Mouse (Mus musculus): Measurements from ENCODE around the gene Limd2. TPM values are rescaled to one million over a fixed set of nuclear protein-coding genes. Genes with fewer than 3 reads are reported as not detected.

Gene Limd2
- polyA plus RNA-seq, 1 experiment from 2014 or later: 171 TPM

GRCm38 (mm10) chr11:106125827-106126226 is 34.8 kb downstream of the Limd2 start:
- no peaks in the 10 kb centered on the region for H3K9me3 ChIP-seq (ENCODE audit: control insufficient read depth, low read length)
- H3K4me1 ChIP-seq (ENCODE audit: control insufficient read depth, insufficient read depth, low read length): no peaks in the 10 kb centered on the region
- H3K36me3 ChIP-seq (ENCODE audit: control insufficient read depth, insufficient read depth, low read length): peaks cover 61% of the 10 kb centered on the region
- no peak overlapping the region for H3K4me3 ChIP-seq (replicated peaks; ENCODE audit: low read depth, low read length)
- H3K27ac ChIP-seq (replicated peaks; ENCODE audit: low read depth, low read length): no peak overlapping the region
- DNase-seq (no peak), ATAC-seq (ENCODE audit: low FRiP score, low TSS enrichment) (no peak)
- WGBS: 75% methylated on average over 1 of the region's 1 CpGs
- H3K27me3 ChIP-seq (ENCODE audit: control insufficient read depth, insufficient read depth, low read length): no peaks in the 10 kb centered on the region
- no peak overlapping the region for H3K4me2 ChIP-seq (ENCODE audit: low read length)
- no peak overlapping the region for H3K9ac ChIP-seq (replicated peaks; ENCODE audit: low read length)

- Histone ChIP-seq H3K27ac (replicated peaks; ENCODE audit: low read depth, low read length) (no peak overlapping the region), H3K36me3 (ENCODE audit: control insufficient read depth, insufficient read depth, low read length) (peaks cover 54% of the 10 kb centered on the region), H3K9ac (replicated peaks; ENCODE audit: low read length) (no peak overlapping the region), H3K27me3 (ENCODE audit: control insufficient read depth, insufficient read depth, low read length) (no peaks in the 10 kb centered on the region), H3K4me1 (ENCODE audit: control insufficient read depth, insufficient read depth, low read length) (no peaks in the 10 kb centered on the region), H3K4me2 (ENCODE audit: low read length) (no peak overlapping the region), H3K4me3 (replicated peaks; ENCODE audit: low read depth, low read length) (no peak overlapping the region), H3K9me3 (ENCODE audit: control insufficient read depth, low read length) (no peaks in the 10 kb centered on the region)
- no peak for DNase-seq
- 69% methylated on average over 4 of the region's 4 CpGs for WGBS
- ATAC-seq (ENCODE audit: low FRiP score, low TSS enrichment): no peak
Measured at GRCm38 (mm10) chr11:106124784-106125183, 35.9 kb downstream of the Limd2 start.

- no peak for DNase-seq
- H3K27ac ChIP-seq (replicated peaks; ENCODE audit: low read depth, low read length): no peak overlapping the region
- 91% methylated on average over 3 of the region's 3 CpGs for WGBS
Measured at GRCm38 (mm10) chr11:106122736-106123135, 37.9 kb downstream of the Limd2 start.

DNA sequence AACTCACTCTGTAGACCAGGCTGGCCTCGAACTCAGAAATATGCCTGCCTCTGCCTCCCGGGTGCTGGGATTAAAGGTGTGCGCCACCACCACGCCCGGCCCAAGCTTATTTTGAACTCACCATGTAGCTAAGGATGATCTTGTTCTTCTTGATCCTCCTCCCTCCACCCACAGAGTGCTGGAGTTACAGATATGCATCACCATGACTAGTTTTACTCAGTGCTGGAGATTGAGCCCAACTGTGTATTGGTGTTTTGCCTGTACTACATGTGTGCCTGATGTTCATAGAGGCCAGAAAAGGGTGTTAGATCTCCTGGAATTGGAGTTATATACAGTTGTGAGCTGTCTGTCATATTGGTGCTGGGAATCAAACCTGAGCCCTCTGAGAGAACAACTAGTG is 38.4 kb downstream of the Limd2 start:
- no peak overlapping the region for H3K27ac ChIP-seq (replicated peaks; ENCODE audit: low read depth, low read length)
- H3K4me1 ChIP-seq (ENCODE audit: control insufficient read depth, insufficient read depth, low read length): no peaks in the 10 kb centered on the region
- 97% methylated on average over 5 of the region's 5 CpGs for WGBS
- DNase-seq (no peak), ATAC-seq (ENCODE audit: low FRiP score, low TSS enrichment) (no peak)
- no peak overlapping the region for H3K9ac ChIP-seq (replicated peaks; ENCODE audit: low read length)
- no peak overlapping the region for H3K4me2 ChIP-seq (ENCODE audit: low read length)
- H3K4me3 ChIP-seq (replicated peaks; ENCODE audit: low read depth, low read length): no peak overlapping the region
- H3K9me3 ChIP-seq (ENCODE audit: control insufficient read depth, low read length): no peaks in the 10 kb centered on the region
- no peaks in the 10 kb centered on the region for H3K27me3 ChIP-seq (ENCODE audit: control insufficient read depth, insufficient read depth, low read length)
- peaks cover 67% of the 10 kb centered on the region for H3K36me3 ChIP-seq (ENCODE audit: control insufficient read depth, insufficient read depth, low read length)

More at GRCm38 (mm10) chr11:106122736-106123135, 37.9 kb downstream of the Limd2 start:
- Histone ChIP-seq H3K4me3 (replicated peaks; ENCODE audit: low read depth, low read length) (no peak overlapping the region), H3K36me3 (ENCODE audit: control insufficient read depth, insufficient read depth, low read length) (peaks cover 62% of the 10 kb centered on the region), H3K27me3 (ENCODE audit: control insufficient read depth, insufficient read depth, low read length) (no peaks in the 10 kb centered on the region), H3K9ac (replicated peaks; ENCODE audit: low read length) (no peak overlapping the region), H3K9me3 (ENCODE audit: control insufficient read depth, low read length) (no peaks in the 10 kb centered on the region), H3K4me1 (ENCODE audit: control insufficient read depth, insufficient read depth, low read length) (no peaks in the 10 kb centered on the region), H3K4me2 (ENCODE audit: low read length) (no peak overlapping the region)
- no peak for ATAC-seq (ENCODE audit: low FRiP score, low TSS enrichment)

GRCm38 (mm10) chr11:106111688-106112087 is 49.0 kb downstream of the Limd2 start:
- Histone ChIP-seq H3K36me3 (ENCODE audit: control insufficient read depth, insufficient read depth, low read length) (peaks cover 24% of the 10 kb centered on the region), H3K27ac (replicated peaks; ENCODE audit: low read depth, low read length) (no peak overlapping the region), H3K4me1 (ENCODE audit: control insufficient read depth, insufficient read depth, low read length) (no peaks in the 10 kb centered on the region), H3K4me3 (replicated peaks; ENCODE audit: low read depth, low read length) (no peak overlapping the region), H3K27me3 (ENCODE audit: control insufficient read depth, insufficient read depth, low read length) (no peaks in the 10 kb centered on the region), H3K4me2 (ENCODE audit: low read length) (no peak overlapping the region), H3K9ac (replicated peaks; ENCODE audit: low read length) (no peak overlapping the region), H3K9me3 (ENCODE audit: control insufficient read depth, low read length) (no peaks in the 10 kb centered on the region)
- ATAC-seq (ENCODE audit: low FRiP score, low TSS enrichment) (no peak), DNase-seq (no peak)

Other genes starting within 250 kb of the Limd2 start
- gene Cyb561, start 207.5 kb downstream of the Limd2 start, polyA plus RNA-seq (2014; fragmentation: Nextera tagmentation; extraction: Ambion mirVana): 45.7 and 52.9 TPM in 2 replicates
- gene Ace, start 192.9 kb downstream of the Limd2 start, polyA plus RNA-seq (2014; fragmentation: Nextera tagmentation; extraction: Ambion mirVana): 2.9 and 3.6 TPM in 2 replicates
- gene Ace3, start 166.2 kb downstream of the Limd2 start, polyA plus RNA-seq (2014; fragmentation: Nextera tagmentation; extraction: Ambion mirVana): 0.09 TPM in 1 of 2 replicates, not detected in the other
- gene Kcnh6, start 152.7 kb downstream of the Limd2 start, polyA plus RNA-seq (2014; fragmentation: Nextera tagmentation; extraction: Ambion mirVana): 1.00 and 1.8 TPM in 2 replicates
- 103 and 153 TPM in 2 replicates for gene Dcaf7, start 124.0 kb downstream of the Limd2 start, polyA plus RNA-seq (2014; fragmentation: Nextera tagmentation; extraction: Ambion mirVana)
- 5.6 and 6.1 TPM in 2 replicates for gene Taco1, start 94.8 kb downstream of the Limd2 start, polyA plus RNA-seq (2014; fragmentation: Nextera tagmentation; extraction: Ambion mirVana)
- 12.4 and 15.2 TPM in 2 replicates for gene Map3k3, start 76.2 kb downstream of the Limd2 start, polyA plus RNA-seq (2014; fragmentation: Nextera tagmentation; extraction: Ambion mirVana)
- not detected in 2 replicates for gene Gm10840, start within 50 bp of the Limd2 start, polyA plus RNA-seq (2014; fragmentation: Nextera tagmentation; extraction: Ambion mirVana)
- 30.0 and 30.5 TPM in 2 replicates for gene Strada, start 41.3 kb upstream of the Limd2 start, polyA plus RNA-seq (2014; fragmentation: Nextera tagmentation; extraction: Ambion mirVana)
- 48.7 and 87.5 TPM in 2 replicates for gene Ccdc47, start 55.5 kb upstream of the Limd2 start, polyA plus RNA-seq (2014; fragmentation: Nextera tagmentation; extraction: Ambion mirVana)
- 56.3 and 88.3 TPM in 2 replicates for gene Ddx42, start 56.1 kb upstream of the Limd2 start, polyA plus RNA-seq (2014; fragmentation: Nextera tagmentation; extraction: Ambion mirVana)
- gene Ftsj3, start 95.2 kb upstream of the Limd2 start, polyA plus RNA-seq (2014; fragmentation: Nextera tagmentation; extraction: Ambion mirVana): 22.0 and 30.2 TPM in 2 replicates
- 265 and 286 TPM in 2 replicates for gene Psmc5, start 95.3 kb upstream of the Limd2 start, polyA plus RNA-seq (2014; fragmentation: Nextera tagmentation; extraction: Ambion mirVana)
- 10.0 and 14.0 TPM in 2 replicates for gene Smarcd2, start 112.1 kb upstream of the Limd2 start, polyA plus RNA-seq (2014; fragmentation: Nextera tagmentation; extraction: Ambion mirVana)
- 0.09 and 0.12 TPM in 2 replicates for gene Tcam1, start 115.8 kb upstream of the Limd2 start, polyA plus RNA-seq (2014; fragmentation: Nextera tagmentation; extraction: Ambion mirVana)
- gene Gh, start 141.0 kb upstream of the Limd2 start, polyA plus RNA-seq (2014; fragmentation: Nextera tagmentation; extraction: Ambion mirVana): not detected in 2 replicates
- 0.43 and 0.59 TPM in 2 replicates for gene Cd79b, start 153.9 kb upstream of the Limd2 start, polyA plus RNA-seq (2014; fragmentation: Nextera tagmentation; extraction: Ambion mirVana)
- gene Scn4a, start 192.4 kb upstream of the Limd2 start, polyA plus RNA-seq (2014; fragmentation: Nextera tagmentation; extraction: Ambion mirVana): not detected in 2 replicates
- not detected in 2 replicates for gene Prr29, start 204.6 kb upstream of the Limd2 start, polyA plus RNA-seq (2014; fragmentation: Nextera tagmentation; extraction: Ambion mirVana)
- gene Icam2, start 227.2 kb upstream of the Limd2 start, polyA plus RNA-seq (2014; fragmentation: Nextera tagmentation; extraction: Ambion mirVana): 8.1 and 12.4 TPM in 2 replicates

Data from midbrain, embryonic 14.5 days (tissue).